Mouse (Mus musculus): ENCODE data around the gene Arvcf. TPM values are rescaled to one million over a fixed set of nuclear protein-coding genes. Genes with fewer than 3 reads are reported as not detected.

Arvcf gene
- total RNA-seq (2023): 3.8 TPM

GRCm38 (mm10) chr16:18347931-18348600 lies at the start of gene Arvcf, which contains the start of gene Tango2:
Gene Arvcf (plus strand): TSS chr16:18348182.
Gene Tango2 (minus strand): TSS chr16:18348103.

GRCm38 (mm10) chr16:18426215-18426791 lies 78.3 kb downstream of the Arvcf start, which contains the start of gene Txnrd2:
Gene Txnrd2 (plus strand): TSS chr16:18426384.

GRCm38 (mm10) chr16:18426802-18427280 lies 78.9 kb downstream of the Arvcf start, which contains the start of gene Comt:
Gene Comt (minus strand): TSS chr16:18426852.

Other genes starting within 250 kb of the Arvcf start
- gene Rtn4r, start 220.5 kb upstream of the Arvcf start, total RNA-seq (2023): not detected
- not detected for gene Ccdc188, start 130.3 kb upstream of the Arvcf start, total RNA-seq (2023)
- gene Zdhhc8, start 113.0 kb upstream of the Arvcf start, total RNA-seq (2023): 30.4 TPM
- gene Trmt2a, start 99.5 kb upstream of the Arvcf start, total RNA-seq (2023): 102 TPM
- 95.8 TPM for gene Ranbp1, start 99.5 kb upstream of the Arvcf start, total RNA-seq (2023)
- gene Gm49776, start 89.9 kb upstream of the Arvcf start, total RNA-seq (2023): not detected
- gene Dgcr8, start 58.9 kb upstream of the Arvcf start, total RNA-seq (2023): 29.5 TPM
- 43.5 TPM for gene Tango2, start 79 bp upstream of the Arvcf start, total RNA-seq (2023)
- 14.6 TPM for gene Txnrd2, start 78.2 kb downstream of the Arvcf start, total RNA-seq (2023)
- 9.1 TPM for gene Comt, start 78.7 kb downstream of the Arvcf start, total RNA-seq (2023)
- gene Gnb1l, start 150.5 kb downstream of the Arvcf start, total RNA-seq (2023): 8.0 TPM
- 7.4 TPM for gene Rtl10, start 150.7 kb downstream of the Arvcf start, total RNA-seq (2023)
- not detected for gene Tbx1, start 242.5 kb downstream of the Arvcf start, total RNA-seq (2023)

All from CD4-positive naive resting alpha-beta T cell, adult 76 days (primary cell).